Mouse (Mus musculus) lung, postnatal 0 days (tissue): ENCODE data around the gene Hint1. TPM values are rescaled to one million over a fixed set of nuclear protein-coding genes. Genes with fewer than 3 reads are reported as not detected.

Experiments used
- ATAC-seq: fragments of 200-750 bp; cut with Nextera tagmentation; 2 replicates; pipeline ENCODE4 v1.8.0; 2017; ENCODE audit warnings: moderate library complexity
- DNase-seq: peaks from one replicate; pipeline ENCODE4 v3.0.0-alpha.2; 2016; ENCODE audit warnings: low spot score
- H3K27ac ChIP-seq: fragments of 300-500 bp; sonication (generic); 2 replicates; pipeline ENCODE4 v1.5.1; 2014; ENCODE audit warnings: antibody characterized with exemption, mild to moderate bottlenecking, low read length, mixed read lengths
- H3K27me3 ChIP-seq: fragments of 300-500 bp; sonication (generic); replicated peaks from 2 replicates; pipeline ENCODE4 v1.6.1; 2014; ENCODE audit warnings: low read length, mixed read lengths; ENCODE audit not compliant: insufficient read depth
- H3K36me3 ChIP-seq: fragments of 300-500 bp; sonication (generic); 2 replicates; pipeline ENCODE4 v1.6.1; 2014; ENCODE audit warnings: low read length, mixed read lengths; ENCODE audit not compliant: insufficient read depth
- H3K4me1 ChIP-seq: fragments of 300-500 bp; sonication (generic); 2 replicates; pipeline ENCODE4 v1.6.1; 2014; ENCODE audit warnings: antibody characterized with exemption, low read depth, low read length, mixed read lengths; ENCODE audit not compliant: insufficient read depth
- H3K4me2 ChIP-seq: fragments of 300-500 bp; sonication (generic); replicated peaks from 2 replicates; pipeline ENCODE4 v1.6.1; 2014; ENCODE audit warnings: low read depth, mild to moderate bottlenecking, low read length, moderate library complexity, mixed read lengths
- H3K4me3 ChIP-seq: fragments of 300-500 bp; sonication (generic); 2 replicates; pipeline ENCODE4 v1.5.1; 2014; ENCODE audit warnings: low read depth, low read length
- H3K9ac ChIP-seq: fragments of 300-500 bp; sonication (generic); replicated peaks from 2 replicates; pipeline ENCODE4 v1.6.1; 2014; ENCODE audit warnings: low read depth, mild to moderate bottlenecking
- H3K9me3 ChIP-seq: fragments of 300-500 bp; sonication (generic); 2 replicates; pipeline ENCODE4 v1.6.1; 2016; ENCODE audit warnings: low read length, mixed read lengths
- CTCF ChIP-seq: IDR thresholded peaks from 2 replicates; pipeline ENCODE4 v1.5.1; 2016; ENCODE audit warnings: antibody characterized with exemption, mild to moderate bottlenecking
- EP300 ChIP-seq: IDR thresholded peaks from 2 replicates; pipeline ENCODE4 v1.6.1; 2016; ENCODE audit warnings: antibody characterized with exemption, mild to moderate bottlenecking, control low read depth
- whole genome bisulfite sequencing: fragments of 180-500 bp; shearing (Covaris S2); extraction: QIAGEN DNeasy Blood & Tissue Kit; methylation state at CpG from one replicate; pipeline ENCODE4 v1.1.7; 2014; 5-methylcytosine and 5-hydroxymethylcytosine counted together
- polyA plus RNA-seq: library from polyadenylated mRNA; unstranded; fragments of >200 nt; fragmentation: Nextera tagmentation; extraction: Ambion mirVana; gene quantifications from 2 replicates; pipeline ENCODE4 v1.2.1, GENCODE M21; 2015

Gene Hint1
- polyA plus RNA-seq, 1 experiment from 2014 or later: 528 TPM

- Histone ChIP-seq H3K4me1 (peaks cover 3% of the 10 kb centered on the region; the same call in 1 of the 2 replicates), H3K9me3 (no peaks in the 10 kb centered on the region), H3K9ac (no peak overlapping the region), H3K4me2 (peak overlapping the region; percentile 69), H3K36me3 (peaks cover 36% of the 10 kb centered on the region), H3K27ac (no peak overlapping the region; the same call in 1 of the 2 replicates), H3K27me3 (no peaks in the 10 kb centered on the region), H3K4me3 (no peak overlapping the region)
- 69% methylated on average over 4 of the region's 4 CpGs for WGBS
- no peak for DNase-seq
- TF ChIP-seq EP300 (no peak), CTCF (no peak)
- no peak for ATAC-seq
Measured at GRCm38 (mm10) chr11:54906466-54906865, 40.3 kb downstream of the Hint1 start.

DNA sequence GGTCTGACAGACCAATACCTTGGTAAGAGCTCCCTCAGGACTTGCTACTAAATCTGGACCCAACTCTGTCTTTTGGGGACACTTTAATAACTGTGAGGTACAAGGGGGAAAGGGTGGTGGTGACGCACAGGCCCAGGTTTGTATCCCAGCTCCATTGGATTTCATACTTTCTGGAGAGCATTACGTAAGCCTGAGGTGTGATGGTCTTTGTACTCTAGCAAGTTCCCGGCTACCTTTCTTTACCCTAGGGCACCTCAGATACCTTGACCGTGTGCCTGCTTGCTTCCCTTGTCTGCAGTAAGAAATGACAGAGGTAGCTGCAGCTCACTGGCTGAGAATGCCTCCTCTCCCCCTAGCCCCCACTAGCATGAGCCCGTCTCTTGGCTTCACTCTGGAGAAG is 41.1 kb downstream of the Hint1 start:
- no peak for TF ChIP-seq EP300
- TF ChIP-seq CTCF: no peak
- DNase-seq (no peak), ATAC-seq (no peak)
- H3K4me1 ChIP-seq: peaks cover 3% of the 10 kb centered on the region; the same call in 1 of the 2 replicates
- WGBS: 80% methylated on average over 5 of the region's 5 CpGs
- H3K4me3 ChIP-seq: no peak overlapping the region
- H3K9ac ChIP-seq: no peak overlapping the region
- H3K27ac ChIP-seq: no peak overlapping the region
- no peaks in the 10 kb centered on the region for H3K9me3 ChIP-seq
- no peak overlapping the region for H3K4me2 ChIP-seq
- peaks cover 41% of the 10 kb centered on the region for H3K36me3 ChIP-seq
- no peaks in the 10 kb centered on the region for H3K27me3 ChIP-seq

DNA sequence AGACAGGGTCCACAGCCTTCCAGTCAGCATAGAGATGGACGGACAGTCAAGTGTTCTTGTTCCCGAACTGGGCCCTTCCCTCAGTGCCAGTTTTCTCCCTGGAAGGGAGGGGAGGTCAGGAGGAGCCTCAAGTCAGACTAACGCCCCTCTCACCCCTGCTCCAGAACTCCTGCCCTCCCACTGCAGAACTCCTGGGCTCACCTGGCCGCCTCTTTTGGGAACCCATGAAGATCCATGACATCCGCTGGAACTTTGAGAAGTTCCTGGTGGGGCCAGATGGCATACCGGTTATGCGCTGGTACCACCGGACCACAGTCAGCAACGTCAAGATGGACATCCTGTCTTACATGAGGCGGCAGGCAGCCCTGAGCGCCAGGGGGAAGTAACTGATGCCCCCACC is 43.1 kb downstream of the Hint1 start:
- no peak overlapping the region for H3K27ac ChIP-seq
- no peak overlapping the region for H3K9ac ChIP-seq
- no peak overlapping the region for H3K4me3 ChIP-seq
- no peaks in the 10 kb centered on the region for H3K27me3 ChIP-seq
- no peaks in the 10 kb centered on the region for H3K9me3 ChIP-seq
- H3K36me3 ChIP-seq: peaks cover 44% of the 10 kb centered on the region
- no peak for DNase-seq
- 91% methylated on average over 11 of the region's 11 CpGs for WGBS
- no peak for ATAC-seq
- peaks cover 3% of the 10 kb centered on the region; the same call in 1 of the 2 replicates for H3K4me1 ChIP-seq
- TF ChIP-seq CTCF (no peak), EP300 (no peak)
- no peak overlapping the region for H3K4me2 ChIP-seq

DNA sequence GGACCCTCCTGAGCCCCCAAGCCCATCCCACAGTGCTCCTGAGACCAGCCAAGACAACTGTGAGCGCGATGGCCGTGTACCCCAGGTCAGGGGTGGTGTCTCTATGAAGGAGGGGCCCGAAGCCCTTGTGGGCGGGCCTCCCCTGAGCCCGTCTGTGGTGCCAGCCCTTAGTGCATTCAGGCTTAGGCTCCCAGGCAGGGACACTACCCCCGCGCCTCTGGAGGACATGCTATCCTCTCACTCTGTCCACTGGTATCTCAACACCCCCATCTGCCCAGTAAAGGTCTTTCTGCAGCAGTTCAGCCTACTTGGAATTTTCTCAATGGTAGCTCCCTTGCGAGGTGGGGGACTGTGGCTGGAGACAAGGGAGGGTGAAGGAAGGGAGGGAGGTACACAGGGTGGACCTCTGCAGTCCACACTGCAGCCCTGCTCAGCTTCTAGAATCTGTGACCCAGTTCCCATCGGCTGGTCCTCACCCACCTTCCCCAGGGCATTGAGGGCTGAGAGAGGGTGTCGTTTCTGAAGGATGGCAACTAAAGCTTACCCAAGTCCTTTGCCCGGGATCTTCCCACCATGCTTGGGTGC is 44.0 kb downstream of the Hint1 start:
- peaks cover 49% of the 10 kb centered on the region for H3K36me3 ChIP-seq
- H3K4me3 ChIP-seq: no peak overlapping the region
- no peaks in the 10 kb centered on the region for H3K27me3 ChIP-seq
- H3K27ac ChIP-seq: no peak overlapping the region
- peaks cover 3% of the 10 kb centered on the region; the same call in 1 of the 2 replicates for H3K4me1 ChIP-seq
- H3K9ac ChIP-seq: no peak overlapping the region
- H3K9me3 ChIP-seq: no peaks in the 10 kb centered on the region
- H3K4me2 ChIP-seq: no peak overlapping the region
- no peak for DNase-seq
- TF ChIP-seq EP300 (no peak), CTCF (no peak)
- WGBS: 83% methylated on average over 12 of the region's 12 CpGs
- ATAC-seq: no peak

DNA sequence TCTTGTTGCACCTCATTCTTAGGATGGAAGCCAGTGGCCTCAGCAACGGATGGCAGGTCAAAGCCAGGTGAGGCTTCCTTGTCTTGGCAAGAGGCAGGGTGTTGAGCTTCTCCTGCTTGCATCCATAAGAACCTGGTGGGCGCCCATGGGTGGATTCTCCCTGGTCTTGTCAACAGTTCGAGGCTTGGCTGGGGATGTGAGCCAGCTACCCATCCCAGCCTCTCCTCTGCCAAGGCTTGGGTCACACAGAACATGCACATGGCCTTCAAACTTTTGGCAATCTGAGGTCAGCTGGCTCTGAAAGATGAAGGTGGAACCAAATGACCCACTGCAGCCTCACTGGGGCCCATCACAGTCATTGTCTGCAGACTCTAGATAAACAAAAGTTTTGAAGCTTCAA is 45.0 kb downstream of the Hint1 start:
- ATAC-seq (no peak), DNase-seq (no peak)
- WGBS: 87% methylated on average over 3 of the region's 3 CpGs
- H3K27me3 ChIP-seq: no peaks in the 10 kb centered on the region
- H3K4me1 ChIP-seq: peaks cover 3% of the 10 kb centered on the region; the same call in 1 of the 2 replicates
- no peak overlapping the region for H3K4me3 ChIP-seq
- H3K9ac ChIP-seq: no peak overlapping the region
- no peak overlapping the region for H3K4me2 ChIP-seq
- TF ChIP-seq CTCF (no peak), EP300 (no peak)
- peaks cover 52% of the 10 kb centered on the region for H3K36me3 ChIP-seq
- no peak overlapping the region for H3K27ac ChIP-seq
- no peaks in the 10 kb centered on the region for H3K9me3 ChIP-seq

- DNase-seq (no peak), ATAC-seq (no peak; the same call in 1 of the 2 replicates)
- Histone ChIP-seq H3K4me1 (no peaks in the 10 kb centered on the region), H3K36me3 (peaks cover 56% of the 10 kb centered on the region), H3K9me3 (no peaks in the 10 kb centered on the region), H3K9ac (no peak overlapping the region), H3K27ac (no peak overlapping the region), H3K4me2 (no peak overlapping the region), H3K27me3 (no peaks in the 10 kb centered on the region), H3K4me3 (no peak overlapping the region)
- 78% methylated on average over 7 of the region's 7 CpGs for WGBS
- TF ChIP-seq EP300 (no peak), CTCF (no peak)
Measured at GRCm38 (mm10) chr11:54911671-54912502, 45.7 kb downstream of the Hint1 start.
